11 mouse cellular contexts compared by ENCODE assay signal in the genomic region with DNA sequence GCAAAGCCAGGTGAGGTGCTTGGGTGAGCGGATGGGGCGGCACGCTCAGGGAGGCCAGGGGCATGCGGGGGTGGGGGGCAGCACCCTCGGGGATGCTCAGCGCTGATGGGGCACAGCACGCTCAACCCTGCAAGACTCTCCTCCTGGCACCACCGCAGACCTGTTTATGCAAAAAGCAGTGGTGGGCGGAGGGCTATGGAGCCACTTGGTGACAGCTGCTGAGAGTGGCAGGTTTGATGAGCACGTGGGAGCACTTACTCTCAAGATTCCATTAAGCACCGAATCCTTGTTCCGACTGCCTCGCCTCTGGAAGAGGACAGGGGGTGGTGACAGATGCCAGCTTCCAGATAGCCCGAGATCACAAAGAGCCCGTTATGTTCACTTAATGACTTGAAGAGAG.
DNase-seq lines count a peak whose midpoint lies in the region; ATAC-seq and TF ChIP-seq lines count a peak whose summit lies in the region.
"Had no signal": no experiment of that assay in that cellular context is flagged by ENCODE, and none has a peak within 500 bp of the region (broad histone marks: within the 10 kb centered on the region; RNA-seq: fewer than 3 reads in every experiment).

No protein-coding gene starts in this region.

- no peaks in the 10 kb centered on the region for H3K36me3 ChIP-seq in kidney, embryonic 15.5 days
- no peaks in the 10 kb centered on the region for H3K36me3 ChIP-seq in kidney, adult 2 months (ENCODE audit: control insufficient read depth, insufficient read depth, low read length)
- no peaks in the 10 kb centered on the region for H3K36me3 ChIP-seq in forebrain, embryonic 16.5 days (ENCODE audit: control insufficient read depth, insufficient read depth)
- no peaks in the 10 kb centered on the region for H3K36me3 ChIP-seq in midbrain, embryonic 14.5 days (ENCODE audit: control insufficient read depth, insufficient read depth, low read length)
- H3K36me3 ChIP-seq: liver, embryonic 12.5 days had no signal

- H3K9me3 ChIP-seq in kidney, embryonic 15.5 days (replicated peaks) = no peaks in the 10 kb centered on the region
- no peaks in the 10 kb centered on the region for H3K9me3 ChIP-seq in forebrain, embryonic 16.5 days (ENCODE audit: control insufficient read depth, low read length)
- no peaks in the 10 kb centered on the region for H3K9me3 ChIP-seq in midbrain, embryonic 14.5 days (ENCODE audit: control insufficient read depth, low read length)

- no peaks in the 10 kb centered on the region for H3K4me1 ChIP-seq in kidney, embryonic 15.5 days
- H3K4me1 ChIP-seq in kidney, adult 2 months (ENCODE audit: control insufficient read depth, insufficient read depth, low read length) = no peaks in the 10 kb centered on the region
- peaks cover 6% of the 10 kb centered on the region; the same call in 1 of the 2 replicates for H3K4me1 ChIP-seq in forebrain, embryonic 16.5 days (replicated peaks; ENCODE audit: control insufficient read depth, insufficient read depth, low read length)
- no peaks in the 10 kb centered on the region for H3K4me1 ChIP-seq in midbrain, embryonic 14.5 days (ENCODE audit: control insufficient read depth, insufficient read depth, low read length)
- H3K4me1 ChIP-seq: liver, embryonic 12.5 days had no signal

- no peak for TF ChIP-seq CTCF in kidney, adult 2 months (conservative IDR thresholded peaks at IDR 0.05; ENCODE audit: insufficient read depth, insufficient read length, low read depth, low read length)

- peak; percentile 22 for DNase-seq in embryo, embryonic 10.5 days (ENCODE audit: low spot score)
- no peak for DNase-seq in embryo, embryonic 11 days
- DNase-seq in kidney, adult 2 months = no peak
- DNase-seq in midbrain, embryonic 14.5 days = no peak
- DNase-seq in adrenal gland, postnatal 10 days = no peak
- DNase-seq in adrenal gland, postnatal 4 days (ENCODE audit: low spot score in 2 of 2) = no peak
- DNase-seq: cerebellum, adult 8-10 months; thymus, postnatal 4 days had no signal

- ATAC-seq in kidney, embryonic 15.5 days (replicated peaks; ENCODE audit: low FRiP score) = peak; percentile 29; the same call in 1 of the 2 replicates
- ATAC-seq in forebrain, embryonic 16.5 days = peak; percentile 79
- peak; percentile 49; the same call in 1 of the 2 replicates for ATAC-seq in midbrain, embryonic 14.5 days (ENCODE audit: low FRiP score, low TSS enrichment)
- ATAC-seq: liver, embryonic 12.5 days had no signal

- H3K27me3 ChIP-seq in kidney, embryonic 15.5 days = no peaks in the 10 kb centered on the region
- H3K27me3 ChIP-seq in kidney, adult 2 months (replicated peaks; ENCODE audit: control insufficient read depth, insufficient read depth, low read length) = no peaks in the 10 kb centered on the region
- no peaks in the 10 kb centered on the region for H3K27me3 ChIP-seq in forebrain, embryonic 16.5 days (replicated peaks; ENCODE audit: control insufficient read depth, insufficient read depth, low read length)
- no peaks in the 10 kb centered on the region for H3K27me3 ChIP-seq in midbrain, embryonic 14.5 days (ENCODE audit: control insufficient read depth, insufficient read depth, low read length)
- H3K27me3 ChIP-seq: liver, embryonic 12.5 days had no signal

- no peak overlapping the region for H3K9ac ChIP-seq in kidney, embryonic 15.5 days
- no peak overlapping the region for H3K9ac ChIP-seq in forebrain, embryonic 16.5 days (replicated peaks; ENCODE audit: low read depth, low read length)
- H3K9ac ChIP-seq in midbrain, embryonic 14.5 days (replicated peaks; ENCODE audit: low read length) = no peak overlapping the region
- H3K9ac ChIP-seq: liver, embryonic 12.5 days had no signal

- TF ChIP-seq POLR2A in kidney, adult 2 months (IDR thresholded peaks at IDR 0.05; ENCODE audit: low read depth, low read length) = no peak

- H3K4me2 ChIP-seq in kidney, embryonic 15.5 days = no peak overlapping the region
- H3K4me2 ChIP-seq in forebrain, embryonic 16.5 days (ENCODE audit: low read length) = peak overlapping the region; percentile 12; the same call in 1 of the 2 replicates
- H3K4me2 ChIP-seq in midbrain, embryonic 14.5 days (ENCODE audit: low read length) = no peak overlapping the region
- H3K4me2 ChIP-seq: liver, embryonic 12.5 days had no signal

- H3K4me3 ChIP-seq in kidney, embryonic 15.5 days (replicated peaks) = no peak overlapping the region
- no peak overlapping the region for H3K4me3 ChIP-seq in kidney, adult 2 months (ENCODE audit: insufficient read depth, low read depth, low read length)
- no peak overlapping the region for H3K4me3 ChIP-seq in forebrain, embryonic 16.5 days (replicated peaks; ENCODE audit: low read length)
- no peak overlapping the region for H3K4me3 ChIP-seq in midbrain, embryonic 14.5 days (replicated peaks; ENCODE audit: low read depth, low read length)
- H3K4me3 ChIP-seq: liver, embryonic 12.5 days had no signal

- 78% methylated on average over 15 of the region's 15 CpGs for whole genome bisulfite sequencing in kidney, embryonic 15.5 days
- WGBS in kidney, adult 2 months = 65% methylated on average over 15 of the region's 15 CpGs
- WGBS in forebrain, embryonic 16.5 days = 56% methylated on average over 15 of the region's 15 CpGs
- 77% methylated on average over 15 of the region's 15 CpGs for WGBS in midbrain, embryonic 14.5 days

- H3K27ac ChIP-seq in kidney, embryonic 15.5 days = no peak overlapping the region
- no peak overlapping the region for H3K27ac ChIP-seq in kidney, adult 2 months (ENCODE audit: insufficient read depth, low read depth, low read length)
- no peak overlapping the region for H3K27ac ChIP-seq in forebrain, embryonic 16.5 days (ENCODE audit: low read length)
- no peak overlapping the region for H3K27ac ChIP-seq in midbrain, embryonic 14.5 days (replicated peaks; ENCODE audit: low read depth, low read length)
- H3K27ac ChIP-seq: liver, embryonic 12.5 days had no signal

Comparison
In these comparisons a context has a peak if more than half of its experiments do, and no peak if none do; other contexts are left out.
1. ATAC-seq: peak in every context shown above with its lines; median percentile 79 in forebrain, embryonic 16.5 days; 49 in midbrain, embryonic 14.5 days; 29 in kidney, embryonic 15.5 days.